Mouse (Mus musculus) midbrain, postnatal 0 days (tissue): ENCODE data around the gene Ptpro. TPM values are rescaled to one million over a fixed set of nuclear protein-coding genes. Genes with fewer than 3 reads are reported as not detected.

Source experiments
- ATAC-seq: fragments of 200-750 bp; cut with Nextera tagmentation; 2 replicates; pipeline ENCODE4 v1.8.0; 2017; ENCODE audit warnings: moderate number of reproducible peaks, mild to moderate bottlenecking, moderate TSS enrichment, moderate library complexity; ENCODE audit not compliant: low FRiP score
- DNase-seq: peaks from one replicate; pipeline ENCODE4 v3.0.0-alpha.2; 2015; ENCODE audit warnings: low spot score
- H3K27ac ChIP-seq: fragments of 300-500 bp; sonication (generic); 2 replicates; pipeline ENCODE4 v1.5.1; 2014; ENCODE audit warnings: low read depth, mild to moderate bottlenecking, low read length, mixed read lengths
- H3K27me3 ChIP-seq: fragments of 300-500 bp; sonication (generic); 2 replicates; pipeline ENCODE4 v1.6.1; 2014; ENCODE audit warnings: low read length, control low read depth, mixed read lengths; ENCODE audit not compliant: insufficient read depth
- H3K36me3 ChIP-seq: fragments of 300-500 bp; sonication (generic); 2 replicates; pipeline ENCODE4 v1.6.1; 2014; ENCODE audit warnings: low read length, control low read depth, mixed read lengths; ENCODE audit not compliant: insufficient read depth
- H3K4me1 ChIP-seq: fragments of 300-500 bp; sonication (generic); 2 replicates; pipeline ENCODE4 v1.6.1; 2014; ENCODE audit warnings: mild to moderate bottlenecking, control low read depth, antibody characterized with exemption, low read length, mixed read lengths; ENCODE audit not compliant: insufficient read depth
- H3K4me2 ChIP-seq: fragments of 300-500 bp; sonication (generic); 2 replicates; pipeline ENCODE4 v1.6.1; 2014; ENCODE audit warnings: low read depth, mild to moderate bottlenecking, low read length, mixed read lengths; ENCODE audit not compliant: poor library complexity, severe bottlenecking
- H3K4me3 ChIP-seq: fragments of 300-500 bp; sonication (generic); 2 replicates; pipeline ENCODE4 v1.5.1; 2014; ENCODE audit warnings: low read depth, mild to moderate bottlenecking, low read length, moderate library complexity
- H3K9ac ChIP-seq: fragments of 300-500 bp; sonication (generic); replicated peaks from 2 replicates; pipeline ENCODE4 v1.6.1; 2014; ENCODE audit warnings: mild to moderate bottlenecking, low read length, moderate library complexity, mixed read lengths; ENCODE audit not compliant: poor library complexity, severe bottlenecking
- H3K9me3 ChIP-seq: fragments of 300-500 bp; sonication (generic); 2 replicates; pipeline ENCODE4 v1.6.1; 2016; ENCODE audit warnings: low read length, control low read depth
- CTCF ChIP-seq: IDR thresholded peaks from 2 replicates; pipeline ENCODE4 v1.5.1; 2016; ENCODE audit warnings: antibody characterized with exemption, mild to moderate bottlenecking
- WGBS: fragments of 180-500 bp; shearing (Covaris S2); extraction: QIAGEN DNeasy Blood & Tissue Kit; methylation state at CpG from one replicate; pipeline ENCODE4 v1.1.7; 2014; 5-methylcytosine and 5-hydroxymethylcytosine counted together
- polyA plus RNA-seq: library from polyadenylated mRNA; unstranded; fragments of >200 nt; fragmentation: Nextera tagmentation; extraction: Ambion mirVana; gene quantifications from 2 replicates; pipeline ENCODE4 v1.2.1, GENCODE M21; 2015
- total RNA-seq: library from RNA; depleted of rRNA; stranded (reverse); fragments of >200 nt; gene quantifications from 2 replicates; pipeline ENCODE4 v1.2.3, GENCODE M21; 2014

The Ptpro gene
- total and polyA plus RNA-seq, 2 experiments from 2014 or later: 58.7 to 122 TPM

DNA sequence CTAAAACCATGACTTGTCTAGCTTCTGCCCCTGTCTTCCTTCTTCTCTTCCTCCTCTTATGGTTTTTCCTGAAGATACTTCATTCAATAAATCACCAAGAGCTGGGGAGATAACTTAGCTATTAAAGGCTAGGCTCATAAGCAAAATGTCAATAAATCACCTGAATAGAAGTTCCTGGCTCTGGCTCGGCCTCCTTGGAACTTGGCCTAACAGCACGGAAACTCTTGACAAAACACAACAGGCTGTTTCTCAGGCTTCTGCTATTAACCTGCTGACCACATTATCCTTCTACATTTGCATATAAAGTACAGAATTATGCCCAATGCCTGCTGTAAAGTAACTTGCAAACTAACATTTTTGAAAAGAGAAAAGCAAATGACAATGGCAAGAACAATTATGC lies 40.7 kb upstream of the Ptpro start:
- no peaks in the 10 kb centered on the region for H3K9me3 ChIP-seq
- no peaks in the 10 kb centered on the region for H3K4me1 ChIP-seq
- 87% methylated on average over 2 of the region's 2 CpGs for WGBS
- H3K9ac ChIP-seq: no peak overlapping the region
- H3K4me2 ChIP-seq: no peak overlapping the region
- H3K27ac ChIP-seq: no peak overlapping the region
- TF ChIP-seq CTCF: no peak
- ATAC-seq: no peak
- H3K4me3 ChIP-seq: no peak overlapping the region
- no peaks in the 10 kb centered on the region for H3K36me3 ChIP-seq
- DNase-seq: no peak
- no peaks in the 10 kb centered on the region for H3K27me3 ChIP-seq

DNA sequence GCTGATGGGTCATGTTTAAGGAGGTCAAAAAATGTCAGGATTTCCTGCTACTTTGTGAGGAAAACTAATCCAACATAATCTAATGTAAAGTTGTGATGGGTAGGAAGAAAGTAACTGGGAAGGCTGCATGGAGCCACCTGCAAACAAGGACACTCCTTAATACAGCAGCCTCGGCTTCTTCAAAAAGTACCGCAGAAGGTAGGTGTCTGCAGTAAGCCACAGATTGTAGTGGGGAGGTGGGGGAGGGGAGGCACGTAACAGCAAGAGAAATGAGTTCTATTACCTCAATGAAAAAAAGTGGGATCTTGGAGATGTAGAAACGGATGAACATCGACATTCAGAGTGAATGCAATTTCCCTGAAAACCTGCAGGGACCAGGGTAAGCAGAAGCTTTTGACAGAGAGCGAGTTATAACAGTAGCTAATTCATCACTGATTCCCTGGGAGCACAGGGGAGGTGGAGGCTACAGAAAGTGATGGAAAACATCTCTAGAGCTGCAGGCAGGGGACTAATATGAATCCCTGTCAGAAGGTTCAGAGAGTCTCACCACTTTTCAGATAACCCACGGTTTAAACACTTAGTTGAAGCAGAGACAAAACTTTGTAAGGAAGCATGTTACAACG lies 34.2 kb upstream of the Ptpro start:
- 87% methylated on average over 8 of the region's 8 CpGs for WGBS
- Histone ChIP-seq H3K9me3 (no peaks in the 10 kb centered on the region), H3K4me2 (no peak overlapping the region), H3K27ac (no peak overlapping the region), H3K27me3 (no peaks in the 10 kb centered on the region), H3K36me3 (no peaks in the 10 kb centered on the region), H3K9ac (no peak overlapping the region), H3K4me3 (no peak overlapping the region), H3K4me1 (no peaks in the 10 kb centered on the region)
- TF ChIP-seq CTCF: no peak
- DNase-seq (peak; percentile 14), ATAC-seq (no peak)

DNA sequence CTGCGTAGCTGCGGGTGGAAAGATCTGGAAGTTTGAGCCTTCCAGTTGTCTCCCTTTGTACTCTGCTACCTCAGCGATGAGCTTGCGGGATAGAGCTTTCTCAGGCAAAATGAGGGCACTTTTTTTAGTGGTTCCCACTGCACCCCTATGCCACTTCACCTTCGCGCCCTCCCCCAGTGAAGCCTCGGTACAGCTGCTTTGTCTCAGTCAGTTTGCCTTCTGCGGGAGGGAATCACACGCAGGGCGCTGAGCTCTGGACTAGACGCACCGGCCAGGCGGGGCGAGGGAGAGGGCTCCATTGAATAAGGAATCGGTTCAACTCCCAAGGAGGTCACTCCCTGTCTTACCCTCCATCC lies 746 bp downstream of the Ptpro start:
- Histone ChIP-seq H3K27ac (peak overlapping the region; percentile 90), H3K4me2 (peak overlapping the region; percentile 64), H3K9ac (peak overlapping the region; percentile 91), H3K27me3 (no peaks in the 10 kb centered on the region), H3K4me3 (peak overlapping the region; percentile 84), H3K4me1 (no peaks in the 10 kb centered on the region), H3K36me3 (no peaks in the 10 kb centered on the region), H3K9me3 (no peaks in the 10 kb centered on the region)
- peak; percentile 47 for DNase-seq
- peak; percentile 56 for ATAC-seq
- WGBS: under 1% methylated on average over 15 of the region's 15 CpGs
- no peak for TF ChIP-seq CTCF

DNA sequence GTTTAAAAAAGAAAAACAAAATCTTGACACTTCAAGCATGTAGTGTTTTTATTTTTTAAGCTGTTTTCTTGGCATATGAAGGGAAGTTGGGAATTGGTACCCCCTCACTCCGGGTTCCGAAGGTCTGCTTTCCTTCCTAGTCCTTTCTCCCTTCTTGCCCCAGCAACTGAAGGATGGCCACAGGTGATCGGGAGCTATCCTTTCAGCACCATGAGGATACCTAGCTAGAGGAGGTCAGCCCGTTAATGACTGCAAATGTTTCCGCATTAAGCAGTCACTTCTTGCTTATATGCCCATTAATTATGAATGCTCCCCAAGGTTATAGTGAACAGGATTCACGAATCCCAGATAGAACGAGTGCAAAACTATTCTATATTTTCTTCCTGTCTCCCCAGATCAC lies 1.3 kb downstream of the Ptpro start:
- H3K27ac ChIP-seq: peak overlapping the region; percentile 8; the same call in 1 of the 2 replicates
- no peaks in the 10 kb centered on the region for H3K36me3 ChIP-seq
- peak overlapping the region; percentile 84 for H3K4me3 ChIP-seq
- DNase-seq (no peak), ATAC-seq (no peak)
- H3K9ac ChIP-seq: peak overlapping the region; percentile 91; the same call in 1 of the 2 replicates
- H3K4me2 ChIP-seq: peak overlapping the region; percentile 64
- H3K9me3 ChIP-seq: no peaks in the 10 kb centered on the region
- no peaks in the 10 kb centered on the region for H3K27me3 ChIP-seq
- 8% methylated on average over 7 of the region's 7 CpGs for WGBS
- no peaks in the 10 kb centered on the region for H3K4me1 ChIP-seq
- no peak for TF ChIP-seq CTCF

DNA sequence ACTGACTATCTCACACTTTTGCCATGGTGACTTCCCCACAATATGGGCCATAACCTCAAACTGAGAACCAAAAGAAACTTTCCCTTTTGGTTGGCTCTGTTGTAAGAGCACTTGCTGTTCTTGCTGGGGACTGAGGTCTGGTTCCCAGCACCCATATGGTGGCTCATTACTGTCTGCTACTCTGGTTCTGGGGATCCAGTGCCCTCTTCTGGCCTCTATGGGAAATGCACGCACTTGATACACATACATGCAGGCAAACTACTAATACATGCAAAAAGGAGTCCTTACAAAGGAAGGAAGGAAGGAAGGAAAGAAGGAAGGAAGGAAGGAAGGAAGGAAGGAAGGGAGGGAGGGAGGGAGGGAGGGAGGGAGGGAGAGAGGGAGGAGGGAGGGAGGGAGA lies 8.9 kb downstream of the Ptpro start:
- no peaks in the 10 kb centered on the region for H3K4me1 ChIP-seq
- H3K9ac ChIP-seq: no peak overlapping the region
- no peaks in the 10 kb centered on the region for H3K27me3 ChIP-seq
- no peaks in the 10 kb centered on the region for H3K9me3 ChIP-seq
- H3K4me2 ChIP-seq: no peak overlapping the region
- no peak overlapping the region for H3K4me3 ChIP-seq
- peak; percentile 48 for TF ChIP-seq CTCF
- H3K36me3 ChIP-seq: no peaks in the 10 kb centered on the region
- H3K27ac ChIP-seq: no peak overlapping the region
- WGBS: 96% methylated on average over 1 of the region's 1 CpGs
- no peak for DNase-seq
- ATAC-seq: no peak

DNA sequence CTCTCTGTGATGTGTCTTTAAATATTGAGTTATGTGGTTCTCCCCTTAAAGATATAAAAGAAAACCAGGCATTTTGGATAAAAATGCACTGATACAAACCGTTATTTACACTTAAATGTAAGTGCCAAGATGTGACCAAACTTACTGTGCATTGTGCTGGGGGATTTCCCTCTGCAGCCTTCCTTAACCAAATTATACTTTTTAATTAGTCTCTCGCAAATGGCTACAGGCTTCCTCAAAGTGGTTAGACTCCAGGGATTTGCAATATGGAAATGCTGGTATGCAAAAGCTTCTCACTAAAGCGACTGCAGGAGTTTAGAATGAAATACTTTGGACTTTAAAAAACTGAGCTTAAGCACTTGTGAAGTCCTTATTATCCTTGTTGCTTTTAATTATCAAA lies 10.0 kb downstream of the Ptpro start:
- Histone ChIP-seq H3K36me3 (no peaks in the 10 kb centered on the region), H3K9ac (no peak overlapping the region), H3K9me3 (no peaks in the 10 kb centered on the region), H3K27ac (no peak overlapping the region), H3K27me3 (no peaks in the 10 kb centered on the region), H3K4me1 (no peaks in the 10 kb centered on the region), H3K4me2 (no peak overlapping the region), H3K4me3 (no peak overlapping the region)
- DNase-seq: no peak
- no peak for ATAC-seq
- no peak for TF ChIP-seq CTCF
- 17% methylated on average over 3 of the region's 3 CpGs for WGBS
